ENCODE assay signal across 9 mouse cellular contexts in genomic region chr12:100606733-100607132, GRCm38 (mm10).
A peak's percentile ranks its signal among the peaks of the same experiment; 100 is the strongest.
DNase-seq lines count a peak whose midpoint lies in the region; ATAC-seq and TF ChIP-seq lines count a peak whose summit lies in the region.
"Had no signal": no experiment of that assay in that cellular context is flagged by ENCODE, and none has a peak within 500 bp of the region (broad histone marks: within the 10 kb centered on the region; RNA-seq: fewer than 3 reads in every experiment).

No protein-coding gene starts in this region.

- no peak overlapping the region for H3K4me2 ChIP-seq in midbrain, embryonic 16.5 days (ENCODE audit: low read length)

- no peak overlapping the region for H3K9ac ChIP-seq in midbrain, embryonic 16.5 days (ENCODE audit: low read depth, low read length)

- ATAC-seq in midbrain, embryonic 16.5 days: no peak

- intact Hi-C loops in gastrocnemius, adult 2 months (cut with DNase I): no loop called here

- no peak overlapping the region for H3K4me3 ChIP-seq in gastrocnemius, adult 2 months
- no peak overlapping the region for H3K4me3 ChIP-seq in midbrain, embryonic 16.5 days (ENCODE audit: low read depth, low read length)
- H3K4me3 ChIP-seq: midbrain, embryonic 10.5 days had no signal

- no peaks in the 10 kb centered on the region for H3K4me1 ChIP-seq in midbrain, embryonic 16.5 days (ENCODE audit: control insufficient read depth, insufficient read depth, low read length)
- H3K4me1 ChIP-seq: midbrain, embryonic 10.5 days had no signal

- no peaks in the 10 kb centered on the region for H3K9me3 ChIP-seq in midbrain, embryonic 16.5 days (replicated peaks; ENCODE audit: control insufficient read depth, low read length, poor library complexity, severe bottlenecking)
- H3K9me3 ChIP-seq: midbrain, embryonic 10.5 days had no signal

- WGBS in midbrain, embryonic 16.5 days: 87% methylated on average over 1 of the region's 1 CpGs

- H3K36me3 ChIP-seq in midbrain, embryonic 16.5 days (ENCODE audit: control insufficient read depth, insufficient read depth, low read length): no peaks in the 10 kb centered on the region
- H3K36me3 ChIP-seq: midbrain, embryonic 10.5 days had no signal

- peak; percentile 56 for TF ChIP-seq CTCF in gastrocnemius, adult 2 months (IDR thresholded peaks at IDR 0.05)

- no peaks in the 10 kb centered on the region for H3K27me3 ChIP-seq in midbrain, embryonic 16.5 days (ENCODE audit: control insufficient read depth, insufficient read depth, low read depth, low read length)

- DNase-seq in gastrocnemius, adult 2 months: peak; percentile 34
- no peak for DNase-seq in gastrocnemius, adult 18-20 months (ENCODE audit: low spot score)
- peak; percentile 6 for DNase-seq in right cerebral cortex, postnatal 4 days
- DNase-seq in right cerebral cortex, postnatal 14 days: no peak
- peak; percentile 26 for DNase-seq in embryo, embryonic 11 days
- peak; percentile 50 for DNase-seq in thymus, postnatal 25 days
- DNase-seq in MN1 (ENCODE audit: low spot score): no peak

- no peak overlapping the region for H3K27ac ChIP-seq in gastrocnemius, adult 2 months
- H3K27ac ChIP-seq in midbrain, embryonic 16.5 days (ENCODE audit: low read length): no peak overlapping the region
- H3K27ac ChIP-seq: midbrain, embryonic 10.5 days had no signal

Comparison
In these comparisons a context has a peak if more than half of its experiments do, and no peak if none do; other contexts are left out.
1. DNase-seq: peak in gastrocnemius, adult 2 months (single experiment), right cerebral cortex, postnatal 4 days (single experiment), embryo, embryonic 11 days (single experiment) and thymus, postnatal 25 days (single experiment); none in gastrocnemius, adult 18-20 months (single experiment), right cerebral cortex, postnatal 14 days (single experiment) and MN1 (single experiment).